Mouse (Mus musculus) G1E (cell line): ENCODE measurements around the gene Kif3b.

Source experiments
- CTCF ChIP-seq: IDR thresholded peaks from 2 replicates; pipeline ENCODE4 v1.5.1; 2012; ENCODE audit warnings: low read depth, low read length, inconsistent platforms, mixed read lengths
- GATA1 ChIP-seq: IDR thresholded peaks from 2 replicates; pipeline ENCODE4 v1.6.1; 2012; ENCODE audit warnings: borderline replicate concordance, low read length, inconsistent platforms, mixed read lengths
- GATA2 ChIP-seq: IDR thresholded peaks from 2 replicates; pipeline ENCODE4 v1.6.1; 2012; ENCODE audit warnings: low read depth, low read length, inconsistent platforms, borderline replicate concordance
- TAL1 ChIP-seq: conservative IDR thresholded peaks from 2 replicates; pipeline ENCODE4 v1.6.1; 2012; ENCODE audit warnings: low read depth, low read length, inconsistent platforms, mixed read lengths

- TF ChIP-seq CTCF (no peak), GATA1 (no peak), TAL1 (no peak), GATA2 (no peak)
These were observed 7.2 kb downstream of the Kif3b start for GRCm38 (mm10) chr2:153298460-153298859.
